In the genomic region with DNA sequence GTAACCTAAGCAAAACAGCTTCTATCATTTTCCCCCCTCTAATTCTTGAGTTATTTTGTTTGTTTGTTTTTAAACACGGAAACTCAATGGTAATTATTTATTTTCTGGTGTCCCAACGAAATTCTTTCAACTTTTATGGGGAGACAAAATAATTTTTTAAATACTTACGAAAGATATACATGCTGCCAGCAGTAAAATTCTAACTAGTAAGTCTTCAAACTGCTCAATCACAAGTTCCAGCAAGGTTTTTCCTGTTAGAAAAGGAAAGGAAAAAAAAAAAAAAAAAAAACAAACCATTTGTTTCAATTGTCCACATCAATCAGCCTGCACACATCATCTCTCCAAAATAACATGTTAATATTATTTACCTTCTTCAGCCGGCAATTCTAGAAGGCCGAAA, we compare ENCODE assay signal across 8 mouse cellular contexts. TPM values are rescaled to one million over a fixed set of nuclear protein-coding genes. Genes with fewer than 3 reads are reported as not detected.
DNase-seq lines count a peak whose midpoint lies in the region; ATAC-seq and TF ChIP-seq lines count a peak whose summit lies in the region.

No protein-coding gene starts in this region.

- 10% methylated on average over 5 of the region's 5 CpGs for WGBS in kidney, adult 2 months
- 29% methylated on average over 5 of the region's 5 CpGs for WGBS in hindbrain, embryonic 13.5 days
- 33% methylated on average over 5 of the region's 5 CpGs for WGBS in midbrain, embryonic 12.5 days

- DNase-seq in kidney, adult 2 months, result no peak
- DNase-seq in kidney, adult 11 months, result no peak
- no peak for DNase-seq in adrenal gland, adult 8-10 months
- no peak for DNase-seq in cerebellum, postnatal 25 days
- no peak for DNase-seq in thymus, adult 18-20 months

- TF ChIP-seq POLR2A in kidney, adult 2 months (IDR thresholded peaks at IDR 0.05; ENCODE audit: low read depth, low read length), result no peak
- no peak for TF ChIP-seq POLR2A in bone marrow macrophage, adult 2 months (IDR thresholded peaks at IDR 0.05; ENCODE audit: borderline replicate concordance, low read depth, low read length)

- peak overlapping the region; percentile 75 for H3K4me2 ChIP-seq in hindbrain, embryonic 13.5 days
- peak overlapping the region; percentile 63 for H3K4me2 ChIP-seq in midbrain, embryonic 12.5 days (replicated peaks)

- peak overlapping the region; percentile 86 for H3K4me3 ChIP-seq in kidney, adult 2 months (ENCODE audit: insufficient read depth, low read depth, low read length)
- peak overlapping the region; percentile 91 for H3K4me3 ChIP-seq in bone marrow macrophage, adult 2 months (ENCODE audit: insufficient read depth, low read length)
- H3K4me3 ChIP-seq in hindbrain, embryonic 13.5 days, result peak overlapping the region; percentile 97
- H3K4me3 ChIP-seq in midbrain, embryonic 12.5 days, result peak overlapping the region; percentile 85

- H3K9ac ChIP-seq in hindbrain, embryonic 13.5 days, result peak overlapping the region; percentile 99
- peak overlapping the region; percentile 99 for H3K9ac ChIP-seq in midbrain, embryonic 12.5 days (replicated peaks)

- no peaks in the 10 kb centered on the region for H3K9me3 ChIP-seq in hindbrain, embryonic 13.5 days
- H3K9me3 ChIP-seq in midbrain, embryonic 12.5 days, result no peaks in the 10 kb centered on the region

- ATAC-seq in hindbrain, embryonic 13.5 days (ENCODE audit: low FRiP score), result no peak
- no peak for ATAC-seq in midbrain, embryonic 12.5 days (ENCODE audit: low FRiP score, low read depth)

- TF ChIP-seq CTCF in kidney, adult 2 months (conservative IDR thresholded peaks at IDR 0.05; ENCODE audit: insufficient read depth, insufficient read length, low read depth, low read length), result no peak
- no peak for TF ChIP-seq CTCF in bone marrow macrophage, adult 2 months (IDR thresholded peaks at IDR 0.05; ENCODE audit: low read depth, low read length)

- H3K27ac ChIP-seq in kidney, adult 2 months (ENCODE audit: insufficient read depth, low read depth, low read length), result peak overlapping the region; percentile 96
- H3K27ac ChIP-seq in bone marrow macrophage, adult 2 months (ENCODE audit: insufficient read depth, low read depth, low read length), result peak overlapping the region; percentile 91
- peak overlapping the region; percentile 100; the same call in 1 of the 2 replicates for H3K27ac ChIP-seq in hindbrain, embryonic 13.5 days
- H3K27ac ChIP-seq in midbrain, embryonic 12.5 days (replicated peaks), result no peak overlapping the region; the same call in 1 of the 2 replicates

- H3K36me3 ChIP-seq in kidney, adult 2 months (ENCODE audit: control insufficient read depth, insufficient read depth, low read length), result peaks cover 7% of the 10 kb centered on the region
- H3K36me3 ChIP-seq in hindbrain, embryonic 13.5 days, result peaks cover 13% of the 10 kb centered on the region
- H3K36me3 ChIP-seq in midbrain, embryonic 12.5 days, result peaks cover 24% of the 10 kb centered on the region

- H3K27me3 ChIP-seq in kidney, adult 2 months (replicated peaks; ENCODE audit: control insufficient read depth, insufficient read depth, low read length), result no peaks in the 10 kb centered on the region
- no peaks in the 10 kb centered on the region for H3K27me3 ChIP-seq in hindbrain, embryonic 13.5 days
- H3K27me3 ChIP-seq in midbrain, embryonic 12.5 days, result no peaks in the 10 kb centered on the region

- peaks cover 28% of the 10 kb centered on the region for H3K4me1 ChIP-seq in kidney, adult 2 months (ENCODE audit: control insufficient read depth, insufficient read depth, low read length)
- peaks cover 17% of the 10 kb centered on the region for H3K4me1 ChIP-seq in bone marrow macrophage, adult 2 months (ENCODE audit: control insufficient read depth, insufficient read depth, low read length)
- H3K4me1 ChIP-seq in hindbrain, embryonic 13.5 days (replicated peaks), result peaks cover 57% of the 10 kb centered on the region
- peaks cover 42% of the 10 kb centered on the region for H3K4me1 ChIP-seq in midbrain, embryonic 12.5 days

RNA-seq across cellular contexts. Expression of gene Atp2a2, which starts 1.5 kb away (rescaled TPM):
- polyA plus RNA-seq in kidney, adult 2 months (2012; rRNA removed), result 94.2 and 96.2 TPM in 2 replicates
- polyA plus RNA-seq in bone marrow macrophage, adult 2 months (2012; ENCODE audit: insufficient read depth, insufficient read length, missing spikeins), result 57.0 and 57.2 TPM in 2 replicates
- polyA plus RNA-seq in hindbrain, embryonic 13.5 days (2015; fragmentation: Nextera tagmentation; extraction: Ambion mirVana), result 39.4 and 41.2 TPM in 2 replicates
- 59.4 and 78.0 TPM in 2 replicates for polyA plus RNA-seq in midbrain, embryonic 12.5 days (2016; fragmentation: Nextera tagmentation; extraction: Ambion mirVana)
- 100 to 1,000 TPM; 187 to 206 (median 196) TPM for total RNA-seq in adrenal gland, adult 8-10 months (2022)
